Mouse (Mus musculus) thymus, adult 18-20 months (tissue): ENCODE measurements at regions not wholly inside any gene's neighbourhood (a gene's known extent, or its start where the extent isn't known, plus 50 kb on each side); places are given as distances from the start of the nearest gene placed in this dataset.

Source experiments
- DNase-seq, 2 experiments: peaks; one replicate each; pipeline ENCODE4 v3.0.0; 2022; ENCODE audit warnings: mixed read lengths in 2 of 2

DNA sequence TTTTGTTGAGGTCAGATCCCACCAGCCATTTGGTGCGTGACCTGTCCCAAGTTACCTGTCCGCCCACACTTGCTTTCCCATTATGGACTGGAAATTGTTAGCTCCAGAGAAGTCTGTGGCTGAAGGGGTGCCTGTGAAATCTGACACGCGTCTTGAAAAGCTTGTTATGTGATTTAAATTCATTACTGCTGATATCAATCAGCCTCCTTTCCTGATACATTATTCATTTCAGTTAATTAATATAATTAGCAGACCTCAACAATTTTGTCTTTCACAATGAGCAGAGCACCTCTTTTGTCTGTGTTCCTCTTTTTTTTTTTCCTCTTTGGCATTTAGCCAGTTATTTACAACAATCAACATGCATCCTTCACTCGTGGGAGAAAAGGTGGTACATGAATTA is 58.6 kb upstream of the Grip1 start:
- DNase-seq: no peak

DNA sequence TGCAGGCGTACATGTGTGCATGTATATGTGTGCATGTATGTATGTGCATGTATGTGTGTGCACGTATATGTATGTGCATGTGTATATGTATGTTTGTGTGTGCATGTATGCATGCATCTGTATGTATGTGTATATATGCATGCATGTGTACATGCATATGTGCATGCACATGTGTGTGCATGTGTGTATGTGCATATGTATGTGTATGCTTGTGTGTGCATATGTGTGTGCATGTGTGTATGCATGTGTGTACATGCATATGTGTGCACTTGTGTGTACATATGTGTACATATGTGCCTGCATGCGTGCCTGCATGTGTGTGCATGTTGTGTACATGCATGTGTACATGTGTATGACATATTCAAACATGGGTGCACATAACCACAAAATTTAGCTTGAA is 65.7 kb upstream of the Grip1 start:
- no peak for DNase-seq

DNA sequence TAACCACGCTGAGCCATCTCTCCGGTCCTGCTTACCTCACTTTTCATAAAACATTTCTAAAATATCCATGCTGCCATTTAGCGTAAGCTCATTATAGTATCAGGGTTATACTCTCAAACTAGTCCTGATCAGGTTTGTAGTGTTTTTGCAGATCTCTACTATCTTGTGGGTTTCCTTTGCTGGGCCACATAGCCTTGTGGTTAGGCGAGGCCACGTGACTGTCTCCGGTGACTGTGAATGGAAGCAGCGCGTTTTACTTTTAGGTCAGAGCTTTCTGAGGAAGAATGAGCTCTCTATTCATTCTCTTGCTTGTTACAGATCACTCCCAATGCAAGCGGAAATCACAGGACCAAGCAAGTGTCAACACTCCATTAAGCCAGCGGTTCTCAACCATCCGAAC is 71.4 kb upstream of the Grip1 start:
- peak in 1 of 2 experiments; percentile 18 for DNase-seq

DNA sequence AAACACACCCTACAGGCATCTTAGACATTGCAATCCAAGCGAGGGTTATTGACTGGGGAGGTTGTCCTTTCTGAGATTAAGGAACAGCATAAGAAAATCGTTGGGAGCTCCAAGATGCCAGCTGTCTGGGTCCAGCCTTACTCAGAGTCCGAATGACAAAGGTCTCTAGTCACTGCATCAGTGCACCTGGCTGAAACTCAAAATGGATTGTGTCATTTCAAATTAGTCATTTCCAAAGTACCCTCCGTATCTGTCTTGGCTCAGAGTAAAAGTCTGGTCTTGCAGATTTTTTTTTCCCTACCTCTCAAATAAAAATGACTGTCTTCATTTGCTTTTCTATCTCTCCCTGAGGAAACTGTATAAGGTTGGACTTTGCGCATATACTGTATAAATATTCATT is 85.1 kb upstream of the Grip1 start:
- no peak for DNase-seq

DNA sequence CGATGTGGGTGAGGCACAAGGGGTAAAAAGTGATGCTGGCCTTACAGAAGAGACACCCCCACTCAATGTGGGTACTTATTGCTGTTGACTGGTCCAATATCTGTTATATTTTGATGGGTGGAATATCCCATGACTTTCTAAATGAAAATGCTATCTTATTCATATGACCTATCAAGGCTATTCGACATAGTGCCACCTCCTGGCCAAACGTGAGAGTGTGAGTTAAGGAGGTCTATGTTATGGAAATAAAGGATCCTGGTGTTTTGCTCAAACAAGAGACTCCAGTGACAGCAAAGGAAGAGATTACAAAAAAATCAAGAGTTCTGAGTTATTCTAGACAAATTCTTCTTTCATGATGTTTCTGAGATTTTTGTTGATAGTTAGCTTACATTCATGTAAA is 90.0 kb upstream of the Grip1 start:
- no peak for DNase-seq

GRCm38 (mm10) chr10:119358730-119359292 is 94.8 kb upstream of the Grip1 start:
- DNase-seq: no peak

GRCm38 (mm10) chr10:119342317-119343114 is 102.7 kb upstream of the Cand1 start:
- DNase-seq: no peak

- DNase-seq: no peak
Measured at GRCm38 (mm10) chr10:119340323-119340722, 100.5 kb upstream of the Cand1 start.

GRCm38 (mm10) chr10:119326912-119327311 is 87.1 kb upstream of the Cand1 start:
- no peak for DNase-seq

GRCm38 (mm10) chr10:119319953-119320352 is 80.1 kb upstream of the Cand1 start:
- DNase-seq: no peak

GRCm38 (mm10) chr10:119318416-119318815 is 78.6 kb upstream of the Cand1 start:
- no peak for DNase-seq

DNA sequence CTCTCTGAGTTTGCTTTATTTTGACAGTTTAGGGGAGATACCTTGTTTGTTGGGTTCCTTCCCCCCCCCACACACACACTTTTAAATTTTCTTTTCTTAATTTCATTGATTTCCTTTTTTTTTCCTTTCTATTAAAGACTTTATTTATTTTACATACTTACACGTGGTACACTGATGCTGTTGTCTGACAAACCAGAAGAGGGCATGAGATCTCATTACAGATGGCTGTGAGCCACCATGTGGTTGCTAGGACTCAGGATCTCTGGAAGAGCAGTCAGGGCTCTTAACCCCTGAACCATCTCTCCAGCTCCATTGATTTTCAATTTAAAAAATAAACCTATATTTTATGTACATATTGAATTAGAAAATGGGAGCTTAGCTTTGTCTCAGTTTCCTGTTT is 71.7 kb upstream of the Cand1 start:
- no peak for DNase-seq

DNA sequence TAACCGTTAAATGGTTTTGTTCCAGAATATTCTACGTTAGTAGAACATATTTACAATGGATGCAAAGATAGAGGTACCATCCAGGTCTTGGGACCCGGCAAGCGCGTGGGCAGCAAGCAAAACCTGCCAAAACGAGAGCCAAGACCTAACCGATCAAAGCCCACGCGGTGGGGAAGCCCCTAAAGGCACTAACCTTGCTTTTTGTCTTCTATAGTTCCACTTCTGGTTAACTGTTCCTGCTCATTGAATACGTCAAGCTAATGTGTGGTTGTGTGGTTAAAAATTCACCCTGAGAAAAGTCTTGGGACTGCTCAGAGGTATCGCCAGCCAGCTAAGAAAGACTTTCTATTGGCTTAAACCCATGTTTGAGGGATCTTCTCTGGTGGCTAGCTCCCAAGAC is 55.9 kb upstream of the Cand1 start:
- no peak for DNase-seq

- peak in 1 of 2 experiments; percentile 6 for DNase-seq
Measured at GRCm38 (mm10) chr10:119294454-119295149, 54.7 kb upstream of the Cand1 start.

DNA sequence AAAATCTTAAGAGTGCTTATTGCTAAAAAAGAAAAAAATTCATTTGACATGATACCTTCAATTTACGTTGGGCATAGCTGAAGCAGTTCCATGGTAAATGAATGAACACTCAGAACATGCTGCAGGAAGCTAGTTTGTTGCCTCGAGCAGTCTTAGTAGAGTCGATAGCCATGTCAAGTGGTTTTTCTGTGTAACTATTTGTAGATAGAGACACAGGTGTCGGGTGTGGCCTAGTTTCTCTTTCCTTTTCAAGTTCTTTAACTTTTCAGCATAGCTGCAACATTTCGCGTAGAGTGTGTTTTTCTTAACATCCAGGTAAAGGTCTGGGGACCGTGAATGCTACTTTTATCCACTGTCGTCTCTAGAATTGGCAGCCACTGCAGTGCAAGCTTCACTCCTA is 53.5 kb upstream of the Cand1 start:
- DNase-seq: no peak
